Mouse (Mus musculus) CH12.LX (cell line): ENCODE results near the gene Col6a2. TPM values are rescaled to one million over a fixed set of nuclear protein-coding genes. Genes with fewer than 3 reads are reported as not detected.

ENCODE experiments used
- DNase-seq: peaks from one replicate; pipeline ENCODE4 v3.0.0-alpha.2; 2013; ENCODE audit errors: extremely low read depth
- H3K27ac ChIP-seq: 2 replicates; pipeline ENCODE4 v1.5.1; 2012; ENCODE audit warnings: low read depth, mild to moderate bottlenecking, control low read depth, moderate library complexity; ENCODE audit not compliant: insufficient read depth
- H3K27me3 ChIP-seq: replicated peaks from 2 replicates; pipeline ENCODE3; 2012; ENCODE audit warnings: inconsistent platforms
- H3K36me3 ChIP-seq, 2 experiments: replicated peaks in 1 of 2; 2 replicates each; pipeline versions ENCODE3 to v1.6.1; 2012; ENCODE audit warnings: inconsistent platforms in 1 of 2, low read length in 1 of 2, mild to moderate bottlenecking in 1 of 2, mixed read lengths in 1 of 2, moderate library complexity in 1 of 2; ENCODE audit not compliant: control insufficient read depth in 1 of 2, insufficient read depth in 1 of 2
- H3K4me1 ChIP-seq, 2 experiments: 2 replicates each; pipeline ENCODE4 v1.6.1; 2012; ENCODE audit warnings: inconsistent platforms in 1 of 2, moderate library complexity in 1 of 2; ENCODE audit not compliant: insufficient read depth in 2 of 2, control insufficient read depth in 1 of 2
- H3K4me2 ChIP-seq: 2 replicates; pipeline ENCODE4 v1.6.1; 2012; ENCODE audit warnings: low read depth, mild to moderate bottlenecking, control low read depth; ENCODE audit not compliant: poor library complexity, insufficient read depth, severe bottlenecking
- H3K4me3 ChIP-seq, 3 experiments: fragments of 150-350 bp in 1 of 3; sonication (generic) in 1 of 3; replicated peaks in 1 of 3; 2 replicates each; pipeline versions ENCODE3 to v1.5.1; 2011 to 2012; ENCODE audit warnings: low read depth in 2 of 3, low read length in 2 of 3, mild to moderate bottlenecking in 2 of 3, moderate library complexity in 2 of 3, control low read depth in 1 of 3, improper control_type of control experiment in 1 of 3, inconsistent platforms in 1 of 3, mixed read lengths in 1 of 3; ENCODE audit not compliant: poor library complexity in 1 of 3
- H3K79me2 ChIP-seq: replicated peaks from 2 replicates; pipeline ENCODE4 v1.6.1; 2012; ENCODE audit warnings: mild to moderate bottlenecking, moderate library complexity; ENCODE audit not compliant: control insufficient read depth, poor library complexity, insufficient read depth, severe bottlenecking; ENCODE audit errors: extremely low read depth
- H3K9ac ChIP-seq: 2 replicates; pipeline ENCODE4 v1.6.1; 2012; ENCODE audit warnings: low read depth, mild to moderate bottlenecking, control low read depth, moderate library complexity; ENCODE audit not compliant: insufficient read depth
- H3K9me3 ChIP-seq: replicated peaks from 2 replicates; pipeline ENCODE3; 2012; ENCODE audit warnings: low read length, inconsistent platforms, mixed read lengths
- BHLHE40 ChIP-seq: IDR thresholded peaks from 2 replicates; pipeline ENCODE4 v1.6.1; 2011; ENCODE audit warnings: mild to moderate bottlenecking, low read depth, low read length, improper control_type of control experiment
- CHD1 ChIP-seq: IDR thresholded peaks from 2 replicates; pipeline ENCODE4 v1.6.1; 2012; ENCODE audit warnings: low read depth, low read length, improper control_type of control experiment, inconsistent platforms
- CHD2 ChIP-seq: IDR thresholded peaks from 2 replicates; pipeline ENCODE4 v1.6.1; 2011; ENCODE audit warnings: low read length, improper control_type of control experiment
- E2F4 ChIP-seq: IDR thresholded peaks from 2 replicates; pipeline ENCODE4 v1.6.1; 2011; ENCODE audit warnings: low read depth, low read length, improper control_type of control experiment; ENCODE audit not compliant: insufficient replicate concordance
- ELF1 ChIP-seq: IDR thresholded peaks from 2 replicates; pipeline ENCODE4 v1.6.1; 2014; ENCODE audit warnings: low read depth, mild to moderate bottlenecking, inconsistent platforms, low read length, improper control_type of control experiment
- EP300 ChIP-seq: IDR thresholded peaks from 2 replicates; pipeline ENCODE4 v1.6.1; 2011; ENCODE audit warnings: low read length, improper control_type of control experiment
- ETS1 ChIP-seq: conservative IDR thresholded peaks from 2 replicates; pipeline ENCODE4 v1.6.1; 2012; ENCODE audit warnings: low read depth, mild to moderate bottlenecking, inconsistent platforms, low read length, improper control_type of control experiment, moderate library complexity
- GABPA ChIP-seq: IDR thresholded peaks from 2 replicates; pipeline ENCODE4 v1.6.1; 2012; ENCODE audit warnings: low read depth, low read length, improper control_type of control experiment, inconsistent platforms; ENCODE audit not compliant: insufficient replicate concordance
- IRF4 ChIP-seq: IDR thresholded peaks from 2 replicates; pipeline ENCODE4 v1.6.1; 2014; ENCODE audit warnings: low read depth, mild to moderate bottlenecking, inconsistent platforms, low read length, improper control_type of control experiment
- JUN ChIP-seq: IDR thresholded peaks from 2 replicates; pipeline ENCODE4 v1.6.1; 2011; ENCODE audit warnings: low read depth, mild to moderate bottlenecking, low read length, improper control_type of control experiment, moderate library complexity; ENCODE audit not compliant: insufficient read depth
- JUND ChIP-seq: conservative IDR thresholded peaks from 2 replicates; pipeline ENCODE4 v1.6.1; 2011; ENCODE audit warnings: low read depth, low read length, improper control_type of control experiment
- KAT2A ChIP-seq: IDR thresholded peaks from 2 replicates; pipeline ENCODE4 v1.6.1; 2012; ENCODE audit warnings: low read length, improper control_type of control experiment, inconsistent platforms; ENCODE audit not compliant: insufficient replicate concordance
- MAFK ChIP-seq: IDR thresholded peaks from 2 replicates; pipeline ENCODE4 v1.6.1; 2011; ENCODE audit warnings: low read length, improper control_type of control experiment; ENCODE audit not compliant: insufficient replicate concordance
- MAX ChIP-seq: IDR thresholded peaks from 2 replicates; pipeline ENCODE4 v1.6.1; 2011; ENCODE audit warnings: low read length, improper control_type of control experiment
- MAZ ChIP-seq: IDR thresholded peaks from 2 replicates; pipeline ENCODE4 v1.6.1; 2012; ENCODE audit warnings: low read depth, mild to moderate bottlenecking, inconsistent platforms, low read length, improper control_type of control experiment, moderate library complexity
- MXI1 ChIP-seq: IDR thresholded peaks from 2 replicates; pipeline ENCODE4 v1.6.1; 2011; ENCODE audit warnings: mild to moderate bottlenecking, low read depth, low read length, improper control_type of control experiment
- MYC ChIP-seq: IDR thresholded peaks from 2 replicates; pipeline ENCODE4 v1.6.1; 2011; ENCODE audit warnings: low read depth, mild to moderate bottlenecking, improper control_type of control experiment, low read length
- NRF1 ChIP-seq: IDR thresholded peaks from 2 replicates; pipeline ENCODE4 v1.6.1; 2014; ENCODE audit warnings: low read depth, mild to moderate bottlenecking, inconsistent platforms, low read length, improper control_type of control experiment, moderate library complexity
- RAD21 ChIP-seq: IDR thresholded peaks from 2 replicates; pipeline ENCODE4 v1.6.1; 2011; ENCODE audit warnings: low read depth, mild to moderate bottlenecking, low read length, improper control_type of control experiment, moderate library complexity
- SIN3A ChIP-seq: IDR thresholded peaks from 2 replicates; pipeline ENCODE4 v1.6.1; 2012; ENCODE audit warnings: low read length, improper control_type of control experiment, inconsistent platforms
- SMC3 ChIP-seq: IDR thresholded peaks from 2 replicates; pipeline ENCODE4 v1.6.1; 2011; ENCODE audit warnings: low read depth, low read length, improper control_type of control experiment
- TBP ChIP-seq: conservative IDR thresholded peaks from 2 replicates; pipeline ENCODE4 v1.6.1; 2011; ENCODE audit warnings: low read depth, low read length, improper control_type of control experiment
- TCF12 ChIP-seq: IDR thresholded peaks from 2 replicates; pipeline ENCODE4 v1.6.1; 2014; ENCODE audit warnings: low read depth, mild to moderate bottlenecking, inconsistent platforms, low read length, improper control_type of control experiment
- USF1 ChIP-seq: IDR thresholded peaks from 2 replicates; pipeline ENCODE4 v1.6.1; 2014; ENCODE audit warnings: low read depth, mild to moderate bottlenecking, inconsistent platforms, low read length, improper control_type of control experiment
- ZC3H11A ChIP-seq: IDR thresholded peaks from 2 replicates; pipeline ENCODE4 v1.6.1; 2012; ENCODE audit warnings: low read depth, mild to moderate bottlenecking, inconsistent platforms, low read length, improper control_type of control experiment
- ZKSCAN1 ChIP-seq: IDR thresholded peaks from 2 replicates; pipeline ENCODE4 v1.6.1; 2012; ENCODE audit warnings: low read depth, inconsistent platforms, low read length, improper control_type of control experiment, borderline replicate concordance
- dilution Hi-C: fragments of 300-500 bp; cut with MboI; formaldehyde crosslinking; loops from 2 replicates; pipeline ENCODE4 v1.14.3; 2020; ENCODE audit warnings: low sequenced_read_pairs; ENCODE audit not compliant: extremely low pct_unique_long_range_greater_than_20kb, extremely low pct_ligation_motif_present
- in situ Hi-C: fragments of 300-500 bp; cut with MboI; formaldehyde crosslinking; loops from 3 replicates; pipeline ENCODE4 v1.14.3; 2019; ENCODE audit warnings: low sequenced_read_pairs, low pct_ligation_motif_present, low pct_unique_long_range_greater_than_20kb, mixed read lengths
- polyA plus RNA-seq: library from polyadenylated mRNA; unstranded; fragments of >175 nt; gene quantifications from 2 replicates; pipeline ENCODE4 v1.2.1, GENCODE M21; 2012; ENCODE audit warnings: low read depth; ENCODE audit not compliant: insufficient read length
- total RNA-seq, 2 experiments: library from RNA; depleted of rRNA; stranded (reverse); fragments of 300-350 nt in 1 of 2; fragments of >200 nt in 1 of 2; gene quantifications; 2 replicates each; pipeline ENCODE4 v1.2.3; 2012 to 2014

The Col6a2 gene
- total and polyA plus RNA-seq, 3 experiments: not detected

DNA sequence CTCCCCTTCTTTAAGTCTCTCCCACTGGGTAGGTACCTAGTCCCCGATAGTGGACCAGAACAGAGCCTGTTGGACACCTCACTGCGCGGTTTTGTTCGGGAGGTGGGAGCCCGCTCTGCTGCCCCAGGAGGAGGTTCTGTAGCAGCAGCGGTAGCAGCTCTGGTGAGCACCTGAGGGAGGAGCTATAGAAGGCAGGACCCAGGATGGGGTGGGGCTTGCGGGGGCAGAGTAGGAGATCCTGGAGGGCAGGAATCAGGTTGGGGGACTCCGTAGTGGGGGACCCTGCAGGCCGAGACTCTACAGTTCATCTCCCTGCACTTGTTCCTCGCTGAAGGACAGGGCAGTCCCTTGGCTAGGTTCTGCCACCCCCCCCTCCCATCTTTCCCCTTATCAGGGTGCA lies 39.3 kb downstream of the Col6a2 start:
- no peak for TF ChIP-seq MYC
- no peak for TF ChIP-seq ELF1
- TF ChIP-seq KAT2A: no peak
- no peak for TF ChIP-seq MAX
- TF ChIP-seq JUND: no peak
- no peak for TF ChIP-seq TCF12
- no peak for TF ChIP-seq JUN
- TF ChIP-seq GABPA: no peak
- TF ChIP-seq TBP: no peak
- no peak for TF ChIP-seq E2F4
- no peak for TF ChIP-seq BHLHE40
- no peak for TF ChIP-seq ETS1
- TF ChIP-seq MAFK: no peak
- TF ChIP-seq MAZ: no peak
- TF ChIP-seq MXI1: no peak
- no peak for TF ChIP-seq SIN3A
- TF ChIP-seq NRF1: no peak
- TF ChIP-seq CHD2: no peak
- Histone ChIP-seq H3K27me3 (peaks cover 68% of the 10 kb centered on the region), H3K4me3 (no peak overlapping the region), H3K4me2 (no peak overlapping the region), H3K27ac (no peak overlapping the region), H3K9ac (no peak overlapping the region), H3K36me3 (no peaks in the 10 kb centered on the region), H3K9me3 (no peaks in the 10 kb centered on the region), H3K4me1 (no peaks in the 10 kb centered on the region; a peak in 1 of 4 replicates), H3K79me2 (no peaks in the 10 kb centered on the region)
- no peak for DNase-seq
- dilution Hi-C loops: no loop called here
- in situ Hi-C loops: no loop called here

DNA sequence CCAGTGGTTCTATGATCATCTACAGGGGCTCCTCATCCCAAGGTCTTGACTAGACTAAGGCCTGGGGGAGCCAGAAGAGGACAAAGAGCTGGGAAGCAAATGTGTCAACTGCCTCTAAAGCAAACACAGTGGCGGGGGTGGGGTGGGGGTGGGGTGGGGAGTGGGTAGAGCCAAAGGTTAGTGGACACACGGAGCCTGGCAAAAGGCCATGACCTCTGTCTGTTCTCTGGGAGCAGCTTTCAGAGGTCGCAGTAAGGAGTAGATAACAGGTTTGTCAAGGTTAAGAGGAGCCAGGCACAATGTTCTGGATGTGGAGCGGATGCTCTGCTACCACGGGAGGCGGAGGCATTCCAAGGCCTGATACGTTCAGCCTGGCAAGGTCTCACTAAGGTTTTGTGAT lies 46.5 kb downstream of the Col6a2 start:
- in situ Hi-C loops: no loop called here
- dilution Hi-C loops: no loop called here
- no peak overlapping the region for H3K4me2 ChIP-seq
- H3K27me3 ChIP-seq: peaks cover 54% of the 10 kb centered on the region
- H3K4me3 ChIP-seq: no peak overlapping the region
- TF ChIP-seq MXI1: no peak
- no peak for TF ChIP-seq EP300
- no peak for TF ChIP-seq JUN
- TF ChIP-seq ETS1: no peak
- no peak for TF ChIP-seq IRF4
- TF ChIP-seq SMC3: no peak
- TF ChIP-seq ELF1: no peak
- no peak for TF ChIP-seq USF1
- TF ChIP-seq JUND: no peak
- no peak for TF ChIP-seq MAFK
- TF ChIP-seq ZKSCAN1: no peak
- TF ChIP-seq TBP: no peak
- TF ChIP-seq MYC: no peak
- no peak for TF ChIP-seq RAD21
- TF ChIP-seq ZC3H11A: no peak
- no peak for TF ChIP-seq SIN3A
- no peak for TF ChIP-seq CHD1
- TF ChIP-seq BHLHE40: no peak
- DNase-seq: no peak
- H3K9me3 ChIP-seq: no peaks in the 10 kb centered on the region
- no peak overlapping the region for H3K27ac ChIP-seq
- H3K9ac ChIP-seq: no peak overlapping the region
- H3K36me3 ChIP-seq: no peaks in the 10 kb centered on the region
- peaks cover 0 to 3% of the 10 kb centered on the region in 2 experiments; a peak in 2 of 4 replicates for H3K4me1 ChIP-seq
- no peaks in the 10 kb centered on the region for H3K79me2 ChIP-seq
